Mouse (Mus musculus): ENCODE measurements at regions not wholly inside any gene's neighbourhood (a gene's known extent, or its start where the extent isn't known, plus 50 kb on each side); places are given as distances from the start of the nearest gene placed in this dataset.

DNA sequence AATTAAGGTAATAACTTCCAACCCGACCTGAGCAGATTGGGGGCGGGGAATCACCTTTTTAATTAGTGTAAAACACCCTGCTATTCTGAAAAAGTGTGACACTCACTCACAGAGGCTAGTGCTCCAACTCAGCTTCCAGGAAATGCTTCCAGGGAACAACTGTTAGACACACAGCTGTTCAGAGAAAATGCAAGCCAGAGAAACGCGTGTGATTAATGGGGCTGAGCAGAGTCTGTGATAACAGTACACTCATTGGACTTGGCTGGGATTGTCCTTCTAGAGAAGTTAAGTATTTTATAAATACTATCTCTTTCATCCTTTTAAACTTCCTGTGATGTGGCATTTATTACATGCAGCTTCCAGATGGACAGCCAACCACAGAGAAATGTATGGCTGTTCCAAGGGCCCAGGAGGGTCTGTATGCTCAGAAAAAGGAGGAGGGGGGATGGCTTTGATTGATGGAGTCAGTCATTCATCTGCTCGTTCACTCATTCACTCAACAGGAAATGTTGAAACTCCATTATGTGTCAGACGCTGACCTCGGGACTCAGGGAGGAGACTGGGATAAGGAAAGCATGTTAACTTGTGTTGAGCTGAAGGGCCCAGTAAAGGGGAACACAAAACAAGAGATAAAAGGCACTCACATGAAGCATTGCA, 332.9 kb downstream of the Efnb2 start:
- TF ChIP-seq CTCF (IDR thresholded peaks at IDR 0.05 in 2 of 3, conservative IDR thresholded peaks at IDR 0.05 in 1 of 3; ENCODE audit: control insufficient read depth in 1 of 3, insufficient read depth in 1 of 3, low read depth in 2 of 3, low read length in 3 of 3, poor library complexity in 1 of 3, severe bottlenecking in 1 of 3) = no peak
- TF ChIP-seq EP300 (IDR thresholded peaks at IDR 0.05; ENCODE audit: low read depth in 1 of 2, low read length in 2 of 2) = no peak
- TF ChIP-seq HCFC1 (IDR thresholded peaks at IDR 0.05; ENCODE audit: low read depth, low read length) = no peak
